Mouse (Mus musculus) gastrocnemius, postnatal 4 days (tissue): ENCODE data around the gene Gm5072. TPM values are rescaled to one million over a fixed set of nuclear protein-coding genes. Genes with fewer than 3 reads are reported as not detected.
"Not testable (repeated sequence)": the region's sequence is repeated elsewhere in the genome, so short reads cannot be mapped to it uniquely, and the experiment has no call there.

Experiments used
- DNase-seq, 2 experiments: peaks; one replicate each; pipeline ENCODE4 v3.0.0; 2021 to 2022; ENCODE audit warnings: low spot score in 2 of 2, mixed read lengths in 2 of 2
- long read RNA-seq, 2 experiments: library from polyadenylated mRNA; stranded (forward); transcript quantifications; one replicate each; pipeline ENCODE4 v2.0.0; 2021
- total RNA-seq, 2 experiments: library from RNA; stranded (reverse); gene quantifications; 2 replicates each; pipeline ENCODE4 v1.2.3; 2021

Gm5072 gene
- not detected for total RNA-seq
- long read RNA-seq, experiment 1, result 0 reads
- long read RNA-seq, experiment 2, result 0 reads

DNA sequence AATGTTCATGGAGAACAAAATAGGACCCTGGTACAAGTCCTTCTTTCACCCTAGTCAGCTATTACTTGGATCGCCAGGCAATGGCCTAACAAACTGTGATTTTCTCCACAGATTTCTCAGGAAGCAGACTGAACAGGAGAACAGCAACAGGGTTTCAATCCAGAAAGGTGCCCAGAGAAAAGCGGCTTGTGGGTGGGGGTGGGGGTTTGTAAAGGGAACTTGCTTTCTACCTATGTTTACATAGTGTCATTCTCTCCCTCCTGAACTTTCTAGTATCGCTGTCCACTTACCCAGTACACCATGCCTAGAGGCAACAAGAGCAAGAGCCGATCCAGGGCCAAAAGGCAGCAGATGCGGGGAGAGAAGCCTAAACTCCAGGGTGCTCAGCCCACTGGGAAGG lies at the start of gene Gm5072:
Gene Gm5072 (plus strand): TSS at position 301 of the 400 bp plus-strand sequence.
- not testable (repeated sequence) for DNase-seq

Other genes with a start within 250 kb of the Gm5072 start
- not detected for gene Mageb2, start 60.8 kb upstream of the Gm5072 start, total RNA-seq
- gene Gm8914, start 87.6 kb downstream of the Gm5072 start, total RNA-seq, result not detected
- not detected for gene 1700084M14Rik, start 183.4 kb downstream of the Gm5072 start, total RNA-seq
- gene Gm14781, start 239.7 kb downstream of the Gm5072 start, total RNA-seq, result not detected